Mouse (Mus musculus) bone marrow, adult 2 months (tissue): ENCODE data around the gene Pgrmc1.

Source experiments
- CTCF ChIP-seq: fragments of 200-500 bp; IDR thresholded peaks from 2 replicates; pipeline ENCODE4 v1.5.1; 2011; ENCODE audit warnings: low read length, control low read depth; ENCODE audit not compliant: control insufficient read depth, insufficient read depth
- POLR2A ChIP-seq: fragments of 200-500 bp; IDR thresholded peaks from 2 replicates; pipeline ENCODE4 v1.6.1; 2011; ENCODE audit warnings: low read depth, mild to moderate bottlenecking, control low read depth, low read length, borderline replicate concordance; ENCODE audit not compliant: control insufficient read depth

- TF ChIP-seq CTCF = no peak
- TF ChIP-seq POLR2A = no peak
Measured at GRCm38 (mm10) chrX:36600066-36600465, 2.1 kb downstream of the Pgrmc1 start.
